Mouse (Mus musculus) midbrain, embryonic 12.5 days (tissue): ENCODE measurements at regions not wholly inside any gene's neighbourhood (a gene's known extent, or its start where the extent isn't known, plus 50 kb on each side); places are given as distances from the start of the nearest gene placed in this dataset.
"Not testable (repeated sequence)": the region's sequence is repeated elsewhere in the genome, so short reads cannot be mapped to it uniquely, and the experiment has no call there.

Experiments
- ATAC-seq: fragments of 200-750 bp; cut with Nextera tagmentation; 2 replicates; pipeline ENCODE4 v1.8.0; 2017; ENCODE audit warnings: low read depth, moderate TSS enrichment, moderate library complexity; ENCODE audit not compliant: low FRiP score
- H3K27ac ChIP-seq: fragments of 300-500 bp; sonication (generic); replicated peaks from 2 replicates; pipeline ENCODE4 v1.5.1; 2016; ENCODE audit warnings: mild to moderate bottlenecking
- H3K27me3 ChIP-seq: fragments of 300-500 bp; sonication (generic); 2 replicates; pipeline ENCODE4 v1.6.1; 2016; ENCODE audit warnings: mild to moderate bottlenecking
- H3K36me3 ChIP-seq: fragments of 300-500 bp; sonication (generic); 2 replicates; pipeline ENCODE4 v1.6.1; 2016
- H3K4me1 ChIP-seq: fragments of 300-500 bp; sonication (generic); 2 replicates; pipeline ENCODE4 v1.6.1; 2016
- H3K4me2 ChIP-seq: fragments of 300-500 bp; sonication (generic); replicated peaks from 2 replicates; pipeline ENCODE4 v1.6.1; 2016; ENCODE audit warnings: mild to moderate bottlenecking, moderate library complexity
- H3K4me3 ChIP-seq: fragments of 300-500 bp; sonication (generic); 2 replicates; pipeline ENCODE4 v1.5.1; 2016; ENCODE audit warnings: mild to moderate bottlenecking
- H3K9ac ChIP-seq: fragments of 300-500 bp; sonication (generic); replicated peaks from 2 replicates; pipeline ENCODE4 v1.6.1; 2016; ENCODE audit warnings: mild to moderate bottlenecking, moderate library complexity
- H3K9me3 ChIP-seq: fragments of 300-500 bp; sonication (generic); 2 replicates; pipeline ENCODE4 v1.6.1; 2016; ENCODE audit warnings: mild to moderate bottlenecking
- WGBS: fragments of 180-500 bp; shearing (Covaris S2); methylation state at CpG from one replicate; pipeline ENCODE4 v1.1.7; 2016; 5-methylcytosine and 5-hydroxymethylcytosine counted together

DNA sequence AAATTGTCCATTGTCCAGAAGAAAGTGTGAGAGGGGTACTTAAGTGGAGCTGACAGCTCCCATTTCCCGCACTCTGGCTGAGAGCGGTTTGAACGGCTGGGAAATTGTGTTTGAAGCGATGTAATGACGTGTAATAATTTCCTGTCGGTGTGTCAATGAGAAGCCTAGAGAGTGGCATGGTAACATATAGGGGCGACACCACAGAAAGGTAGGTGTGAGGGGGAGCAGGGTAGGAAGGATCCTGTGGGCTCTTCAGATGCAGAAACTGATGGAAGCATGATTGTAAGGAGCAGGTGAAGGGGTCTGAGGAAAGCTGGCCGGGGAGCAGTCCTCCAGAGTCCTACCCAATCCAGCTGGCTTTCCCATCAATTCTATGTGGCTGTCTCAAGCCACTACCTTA is 189.2 kb upstream of the Irx4 start:
- Histone ChIP-seq H3K4me2 (no peak overlapping the region), H3K27ac (no peak overlapping the region), H3K4me1 (peaks cover 16% of the 10 kb centered on the region), H3K4me3 (no peak overlapping the region), H3K27me3 (peaks cover 53% of the 10 kb centered on the region), H3K9ac (no peak overlapping the region), H3K36me3 (no peaks in the 10 kb centered on the region), H3K9me3 (no peaks in the 10 kb centered on the region)
- ATAC-seq: peak; percentile 50; the same call in 1 of the 2 replicates
- 59% methylated on average over 8 of the region's 8 CpGs for WGBS

DNA sequence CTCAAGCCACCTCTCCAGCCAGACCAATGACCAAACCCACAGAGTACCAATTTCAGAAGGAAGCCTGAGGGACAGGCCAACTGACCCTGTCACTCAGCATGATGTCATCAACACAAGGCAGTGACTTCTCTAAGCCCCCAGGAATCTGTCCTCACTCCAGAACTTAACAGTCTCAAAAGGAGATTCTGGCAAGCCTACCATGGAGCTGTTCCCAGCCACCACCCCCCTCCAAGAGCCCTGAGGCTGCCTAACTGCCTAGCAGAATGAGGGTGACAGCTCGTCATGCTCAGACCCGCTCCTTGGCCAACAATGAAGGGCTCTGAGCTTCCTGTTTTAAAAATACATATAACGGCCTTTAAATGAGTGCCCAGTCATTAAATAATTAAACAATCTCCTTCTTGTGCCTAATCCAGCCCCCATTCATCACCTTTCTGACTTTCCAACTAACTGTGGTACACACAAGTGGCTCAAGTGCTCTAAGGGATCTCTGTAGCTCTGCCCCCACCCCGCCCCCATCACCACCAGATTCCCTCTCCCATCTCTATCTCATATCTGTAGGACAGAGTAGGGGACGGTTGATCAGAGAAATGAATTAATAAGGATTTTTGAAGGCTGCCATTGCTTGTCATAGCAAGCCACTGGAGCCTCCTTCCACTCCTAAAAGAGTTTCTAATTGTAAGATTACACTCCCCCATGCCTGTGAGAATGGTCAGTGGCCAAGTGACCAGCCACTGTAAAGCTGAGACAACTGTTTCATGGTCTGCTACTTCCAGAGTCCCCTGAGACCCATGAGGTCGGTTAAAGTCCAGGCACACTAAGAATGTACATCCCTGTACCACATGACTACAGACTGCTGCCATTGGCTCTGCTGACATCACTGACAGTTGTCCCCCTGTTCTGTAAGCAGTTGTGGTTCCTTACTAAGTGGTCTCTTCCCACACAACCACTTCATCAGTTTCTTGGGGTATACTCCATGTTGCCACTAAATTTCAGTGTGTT is 188.1 kb upstream of the Irx4 start:
- no peak for ATAC-seq
- Histone ChIP-seq H3K4me3 (no peak overlapping the region), H3K27ac (no peak overlapping the region), H3K4me1 (peaks cover 16% of the 10 kb centered on the region), H3K27me3 (peaks cover 48% of the 10 kb centered on the region), H3K9ac (no peak overlapping the region), H3K4me2 (no peak overlapping the region), H3K36me3 (no peaks in the 10 kb centered on the region), H3K9me3 (no peaks in the 10 kb centered on the region)
- WGBS: 77% methylated on average over 6 of the region's 6 CpGs

DNA sequence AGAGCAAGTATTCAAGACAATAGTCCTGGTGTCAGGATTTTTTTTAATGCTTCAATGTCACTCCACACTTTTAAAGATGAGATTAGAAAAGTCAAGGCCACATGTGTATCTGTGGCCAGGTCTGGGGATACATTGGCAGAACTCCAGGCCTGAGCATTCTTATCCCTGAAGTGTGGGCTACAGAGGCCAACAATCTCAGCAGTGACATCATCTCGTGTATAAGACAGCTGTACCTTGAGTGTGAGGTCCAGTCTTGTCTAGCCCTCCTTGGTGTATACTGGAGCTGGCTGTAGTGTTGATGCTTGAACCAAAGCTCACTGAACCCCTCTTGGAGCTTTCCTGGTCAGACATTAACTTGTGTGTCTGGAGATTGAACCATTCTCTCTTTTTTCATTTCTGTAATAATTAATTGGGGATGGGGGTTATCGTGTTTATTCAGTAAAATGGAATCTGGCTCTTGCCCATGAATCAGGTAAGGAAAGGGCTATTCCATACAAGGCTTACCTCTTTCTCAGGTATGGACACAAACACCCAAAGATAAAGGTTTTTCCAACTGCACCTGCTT is 182.3 kb upstream of the Irx4 start:
- H3K36me3 ChIP-seq: no peaks in the 10 kb centered on the region
- H3K4me1 ChIP-seq: no peaks in the 10 kb centered on the region
- no peak for ATAC-seq
- no peak overlapping the region for H3K4me3 ChIP-seq
- WGBS: 84% methylated on average over 2 of the region's 2 CpGs
- H3K9me3 ChIP-seq: no peaks in the 10 kb centered on the region
- H3K9ac ChIP-seq: no peak overlapping the region
- H3K27me3 ChIP-seq: peaks cover 12% of the 10 kb centered on the region
- H3K4me2 ChIP-seq: no peak overlapping the region
- H3K27ac ChIP-seq: no peak overlapping the region

DNA sequence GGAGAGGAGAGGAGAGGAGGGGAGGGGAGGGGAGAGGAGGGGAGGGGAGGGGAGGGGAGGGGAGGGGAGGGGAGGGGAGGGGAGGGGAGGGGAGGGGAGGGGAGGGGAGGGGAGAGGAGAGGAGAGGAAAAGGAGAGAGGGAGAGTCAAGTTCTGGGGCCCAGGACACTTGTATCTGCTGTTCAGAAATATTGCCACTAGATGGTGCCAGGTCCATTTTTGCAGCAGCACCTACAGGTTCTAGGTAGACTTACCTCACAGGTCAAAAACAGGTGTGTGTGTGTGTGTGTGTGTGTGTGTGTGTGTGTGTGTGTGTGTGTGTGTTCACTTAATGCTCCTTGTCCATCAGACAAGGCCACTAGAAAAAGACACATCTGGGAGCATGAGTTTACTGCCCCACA is 172.5 kb upstream of the Irx4 start:
- ATAC-seq, H3K27ac ChIP-seq: not testable (repeated sequence)
- H3K27me3 ChIP-seq: peaks cover 20% of the 10 kb centered on the region

DNA sequence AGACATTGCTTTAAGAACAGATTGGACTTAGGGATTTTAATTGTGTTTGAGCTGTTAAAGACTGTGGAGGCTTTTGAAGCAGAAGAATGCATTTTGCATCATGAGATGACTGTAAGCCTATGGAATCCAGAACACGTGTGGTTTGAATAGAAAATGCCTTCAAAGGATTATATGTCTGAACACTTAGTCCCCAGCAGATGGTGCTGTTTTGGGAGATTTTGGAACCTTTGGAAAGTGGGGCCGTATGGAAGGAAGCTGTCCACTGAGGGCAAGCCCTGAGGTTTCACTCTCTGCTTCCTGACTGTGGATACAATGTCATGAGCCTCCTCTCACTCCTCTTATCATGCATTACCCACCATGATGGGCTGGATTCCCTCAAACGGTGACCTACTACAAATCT is 168.4 kb upstream of the Irx4 start:
- H3K27ac ChIP-seq: no peak overlapping the region
- H3K4me3 ChIP-seq: no peak overlapping the region
- ATAC-seq: no peak
- no peaks in the 10 kb centered on the region for H3K36me3 ChIP-seq
- H3K4me1 ChIP-seq: no peaks in the 10 kb centered on the region
- H3K4me2 ChIP-seq: no peak overlapping the region
- no peaks in the 10 kb centered on the region for H3K9me3 ChIP-seq
- 55% methylated on average over 3 of the region's 3 CpGs for WGBS
- no peak overlapping the region for H3K9ac ChIP-seq
- peaks cover 24% of the 10 kb centered on the region for H3K27me3 ChIP-seq

More for the DNA sequence above, 172.5 kb upstream of the Irx4 start:
- H3K4me1 ChIP-seq, H3K36me3 ChIP-seq, H3K9ac ChIP-seq, H3K9me3 ChIP-seq, H3K4me3 ChIP-seq, H3K4me2 ChIP-seq: not testable (repeated sequence)

DNA sequence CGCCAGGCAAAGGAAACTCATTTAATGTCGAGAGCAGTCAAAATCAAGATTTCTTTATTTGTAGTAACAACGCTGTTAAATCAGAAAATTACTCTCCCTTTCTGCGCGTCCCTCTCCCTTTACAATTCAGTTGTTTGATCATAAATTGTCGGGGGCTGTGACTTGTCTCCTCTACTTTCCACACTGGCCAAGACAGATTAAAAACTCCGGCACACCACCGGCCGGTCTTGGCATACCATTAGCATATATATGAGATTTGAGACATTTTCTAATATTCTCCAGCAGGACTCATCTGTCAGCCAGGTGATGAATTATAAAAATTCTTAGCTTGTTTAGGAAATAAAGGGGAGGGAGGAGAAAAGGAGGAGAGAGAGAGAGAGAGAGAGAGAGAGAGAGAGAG is 162.8 kb upstream of the Irx4 start:
- no peak overlapping the region for H3K9ac ChIP-seq

DNA sequence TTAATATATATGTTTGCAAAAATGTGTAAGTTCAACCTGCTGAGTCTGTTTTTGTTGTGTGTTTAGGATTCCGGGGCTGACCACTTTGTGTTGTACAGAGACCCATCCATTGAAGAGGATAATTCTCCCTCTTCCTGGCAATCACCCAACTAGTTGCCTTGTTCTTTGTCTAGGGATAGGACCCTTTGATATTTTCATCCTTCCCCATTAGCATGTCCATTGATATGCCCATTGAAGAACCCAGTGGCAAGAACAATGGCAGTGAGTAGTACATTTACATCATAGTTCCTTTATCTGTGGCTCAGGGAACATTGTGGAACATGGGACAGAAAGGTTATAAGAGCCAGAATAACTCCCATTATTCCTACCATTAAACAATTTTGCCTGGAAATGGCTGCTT is 160.9 kb upstream of the Irx4 start:
- Histone ChIP-seq H3K36me3 (no peaks in the 10 kb centered on the region), H3K9ac (no peak overlapping the region), H3K4me2 (no peak overlapping the region), H3K4me3 (no peak overlapping the region), H3K4me1 (0 out of 2 replicates have a peak, but pooled peaks cover 3% of the 10 kb centered on the region), H3K27ac (no peak overlapping the region), H3K27me3 (peaks cover 37% of the 10 kb centered on the region), H3K9me3 (no peaks in the 10 kb centered on the region)
- 51% methylated on average over 1 of the region's 1 CpGs for WGBS
- ATAC-seq: no peak

More for the DNA sequence above, 162.8 kb upstream of the Irx4 start:
- no peak for ATAC-seq
- Histone ChIP-seq H3K27me3 (peaks cover 30% of the 10 kb centered on the region), H3K36me3 (no peaks in the 10 kb centered on the region), H3K4me3 (no peak overlapping the region), H3K4me2 (no peak overlapping the region), H3K4me1 (0 out of 2 replicates have a peak, but pooled peaks cover 3% of the 10 kb centered on the region), H3K9me3 (no peaks in the 10 kb centered on the region), H3K27ac (no peak overlapping the region)
- WGBS: 52% methylated on average over 9 of the region's 9 CpGs

DNA sequence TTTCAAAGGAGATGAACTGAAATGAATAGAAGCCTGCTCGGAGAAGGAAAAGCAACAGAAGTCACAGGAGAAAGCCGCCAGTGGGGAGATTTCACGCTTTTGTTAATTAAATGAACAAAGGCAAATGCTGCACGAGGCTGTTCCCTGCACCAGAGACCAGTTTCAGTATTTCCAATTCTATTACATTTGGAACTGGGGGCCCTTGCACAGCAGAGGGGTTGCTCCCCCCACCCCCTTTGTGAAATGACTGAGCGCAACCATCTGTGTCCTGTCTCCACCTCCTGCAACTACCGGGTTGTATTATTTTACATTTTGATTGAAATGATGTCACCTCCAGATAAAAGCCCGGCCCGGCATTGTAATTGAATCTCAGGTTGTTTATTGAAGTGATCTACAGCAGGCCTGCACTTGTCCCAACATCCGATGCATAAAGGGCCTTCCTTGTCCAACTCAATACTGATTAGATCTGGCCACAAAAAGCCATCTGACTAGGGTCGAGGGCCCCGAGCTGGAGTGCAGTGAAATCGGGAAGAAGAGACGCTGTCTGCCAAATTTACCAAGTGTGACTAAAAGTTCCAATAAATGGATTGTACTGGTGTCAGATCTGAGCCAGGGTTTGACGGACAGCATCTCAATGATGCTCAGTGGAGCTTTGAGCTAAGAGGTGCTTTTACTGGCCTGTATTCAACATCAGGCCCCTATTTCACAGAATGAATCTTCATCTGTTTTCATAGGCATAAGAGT is 152.9 kb upstream of the Irx4 start:
- H3K27ac ChIP-seq: peak overlapping the region; percentile 46
- ATAC-seq: peak; percentile 88
- no peaks in the 10 kb centered on the region for H3K9me3 ChIP-seq
- H3K4me3 ChIP-seq: no peak overlapping the region
- peaks cover 62% of the 10 kb centered on the region for H3K27me3 ChIP-seq
- H3K36me3 ChIP-seq: no peaks in the 10 kb centered on the region
- no peak overlapping the region for H3K9ac ChIP-seq
- peaks cover 11% of the 10 kb centered on the region; the same call in 1 of the 2 replicates for H3K4me1 ChIP-seq
- H3K4me2 ChIP-seq: peak overlapping the region; percentile 25
- WGBS: 28% methylated on average over 14 of the region's 14 CpGs

DNA sequence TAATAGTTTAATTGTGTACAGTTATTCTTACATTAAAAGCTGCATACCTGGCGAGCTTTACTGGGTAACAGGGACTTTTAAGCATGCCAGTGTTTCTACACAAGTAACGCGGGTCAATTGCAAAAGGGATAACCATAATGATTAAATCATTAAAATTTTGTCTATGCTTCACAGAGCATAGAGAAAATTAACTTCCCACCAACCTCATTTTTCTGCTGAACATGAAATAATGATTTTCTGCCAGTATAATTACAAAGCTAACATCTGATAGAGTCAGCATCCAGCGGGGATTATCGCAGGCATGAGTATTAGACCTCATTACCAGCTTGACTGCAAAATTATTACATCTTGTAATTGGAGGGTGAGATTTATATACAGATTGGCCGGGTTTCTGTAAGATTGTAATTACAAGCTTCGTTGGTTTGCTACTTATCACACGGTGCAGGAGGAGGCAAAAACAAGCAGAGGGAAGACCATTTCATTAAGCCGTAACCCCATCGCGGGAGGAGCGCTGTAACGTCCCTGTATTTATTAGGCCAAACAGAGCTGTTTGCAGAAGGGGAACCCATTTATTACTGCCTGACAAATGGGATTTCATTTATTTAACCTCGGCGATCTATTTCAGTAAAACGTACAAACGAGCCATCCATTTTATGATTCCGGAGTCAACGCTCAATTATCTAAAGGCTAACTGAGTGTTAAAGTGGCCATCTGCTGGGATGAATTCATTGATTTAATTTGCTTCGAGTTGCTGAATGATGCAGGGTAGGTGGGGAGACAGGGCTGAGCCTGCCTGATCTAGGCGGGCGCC is 143.3 kb upstream of the Irx4 start:
- H3K27ac ChIP-seq: peak overlapping the region; percentile 75
- peak; percentile 93 for ATAC-seq
- H3K27me3 ChIP-seq: peaks cover 49% of the 10 kb centered on the region
- H3K4me3 ChIP-seq: 0 out of 2 replicates have a peak overlapping the region, but pooled peaks have one; percentile 21
- H3K9ac ChIP-seq: no peak overlapping the region
- H3K4me2 ChIP-seq: peak overlapping the region; percentile 41
- peaks cover 19% of the 10 kb centered on the region for H3K4me1 ChIP-seq
- 42% methylated on average over 22 of the region's 22 CpGs for WGBS
- no peaks in the 10 kb centered on the region for H3K9me3 ChIP-seq
- H3K36me3 ChIP-seq: no peaks in the 10 kb centered on the region

DNA sequence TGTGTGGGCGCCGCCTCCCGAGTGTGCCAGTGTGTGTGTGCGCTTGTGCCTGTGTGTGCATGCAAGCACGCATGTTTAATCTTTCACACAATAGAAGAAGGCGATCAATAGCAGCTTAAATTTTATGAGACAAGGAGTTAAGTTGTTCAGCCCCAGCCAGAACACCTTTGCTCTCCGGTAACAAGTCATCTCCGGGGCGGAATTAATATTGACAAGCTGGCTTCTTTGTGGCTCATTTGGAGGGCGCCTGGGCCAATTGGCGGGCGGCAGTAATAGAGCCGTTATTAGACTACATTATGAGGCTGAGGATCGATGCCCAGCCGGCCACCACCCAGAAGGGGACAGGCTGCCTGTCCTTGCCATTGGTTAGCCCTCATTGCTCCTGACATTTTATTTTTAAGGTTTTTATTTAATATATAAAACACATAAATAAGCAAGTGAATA is 142.6 kb upstream of the Irx4 start:
- H3K4me3 ChIP-seq: 0 out of 2 replicates have a peak overlapping the region, but pooled peaks have one; percentile 21
- peak overlapping the region; percentile 75 for H3K27ac ChIP-seq
- peaks cover 19% of the 10 kb centered on the region for H3K4me1 ChIP-seq
- H3K9ac ChIP-seq: no peak overlapping the region
- ATAC-seq: peak; percentile 68
- H3K4me2 ChIP-seq: peak overlapping the region; percentile 41
- no peaks in the 10 kb centered on the region for H3K9me3 ChIP-seq
- 43% methylated on average over 15 of the region's 15 CpGs for whole genome bisulfite sequencing
- no peaks in the 10 kb centered on the region for H3K36me3 ChIP-seq
- peaks cover 43% of the 10 kb centered on the region for H3K27me3 ChIP-seq

DNA sequence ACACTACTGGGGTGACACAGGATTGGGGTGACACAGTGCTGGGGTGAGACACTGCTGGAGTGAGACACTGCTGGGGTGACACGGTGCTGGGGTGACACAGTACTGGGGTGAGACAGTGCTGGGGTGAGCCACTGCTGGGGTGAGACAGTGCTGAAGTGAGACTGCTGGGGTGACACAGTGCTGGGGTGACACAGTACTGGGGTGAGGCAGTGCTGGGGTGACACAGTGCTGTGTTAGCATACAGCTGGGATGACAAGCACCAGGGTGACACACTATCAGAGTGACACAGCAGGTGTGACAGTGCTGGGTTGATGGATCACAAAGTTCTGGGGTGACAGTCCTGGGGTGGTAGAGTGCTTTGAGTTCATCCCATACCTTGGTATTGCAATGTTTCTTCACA is 137.3 kb upstream of the Irx4 start:
- H3K27me3 ChIP-seq: peaks cover 18% of the 10 kb centered on the region
- ATAC-seq: peak; percentile 41; the same call in 1 of the 2 replicates
- no peak overlapping the region for H3K4me3 ChIP-seq
- H3K9me3 ChIP-seq: no peaks in the 10 kb centered on the region
- no peak overlapping the region for H3K4me2 ChIP-seq
- H3K27ac ChIP-seq: no peak overlapping the region
- H3K9ac ChIP-seq: no peak overlapping the region
- no peaks in the 10 kb centered on the region for H3K36me3 ChIP-seq
- 96% methylated on average over 1 of the region's 1 CpGs for WGBS
- H3K4me1 ChIP-seq: peaks cover 5% of the 10 kb centered on the region; the same call in 1 of the 2 replicates
